Mouse (Mus musculus): ENCODE measurements around the gene Gm7879.
"Not testable (repeated sequence)": the region's sequence is repeated elsewhere in the genome, so short reads cannot be mapped to it uniquely, and the experiment has no call there.

Gm7879 gene

DNA sequence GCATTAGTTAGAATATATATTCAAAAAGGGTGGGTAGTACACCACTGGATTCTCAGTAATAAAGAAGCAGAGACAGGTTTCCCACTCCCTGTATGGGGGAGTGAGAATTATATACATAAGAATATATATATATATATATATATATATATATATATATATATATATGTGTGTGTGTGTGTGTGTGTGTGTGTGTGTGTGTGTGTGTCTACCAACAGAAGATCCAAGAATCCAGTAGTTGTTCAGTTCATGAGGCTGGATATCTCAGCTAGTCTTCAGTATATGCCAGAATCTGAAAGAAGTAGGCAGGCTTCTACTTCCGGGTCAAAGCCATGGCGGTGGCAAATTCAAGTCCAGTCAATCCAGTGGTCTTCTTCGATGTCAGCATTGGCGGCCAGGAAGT, at the start of gene Gm7879:
Gm7879 (plus strand) TSS at position 301 of the 400 bp plus-strand sequence.
- not testable (repeated sequence) for DNase-seq (ENCODE audit: extremely low spot score)

DNA sequence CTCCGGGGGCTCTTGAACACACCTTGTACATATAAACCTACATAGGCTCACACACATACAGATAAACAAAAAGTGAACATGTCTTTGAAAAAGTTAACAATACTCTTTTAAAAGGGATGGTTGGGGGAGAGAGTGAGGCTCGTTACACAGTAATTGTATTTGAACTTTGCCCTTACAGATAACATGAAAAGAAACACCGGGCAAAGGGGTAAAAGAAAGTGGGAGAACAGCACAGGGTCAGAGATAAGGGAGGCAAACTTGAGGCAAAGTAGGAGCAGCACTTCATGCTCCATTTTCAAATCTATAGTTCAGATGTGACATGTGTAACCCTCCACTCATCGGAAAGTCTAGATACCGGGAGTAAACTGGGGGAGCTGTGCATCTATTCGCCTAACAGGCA, 49.3 kb upstream of the Gm7879 start:
- DNase-seq (ENCODE audit: extremely low spot score): no peak

DNA sequence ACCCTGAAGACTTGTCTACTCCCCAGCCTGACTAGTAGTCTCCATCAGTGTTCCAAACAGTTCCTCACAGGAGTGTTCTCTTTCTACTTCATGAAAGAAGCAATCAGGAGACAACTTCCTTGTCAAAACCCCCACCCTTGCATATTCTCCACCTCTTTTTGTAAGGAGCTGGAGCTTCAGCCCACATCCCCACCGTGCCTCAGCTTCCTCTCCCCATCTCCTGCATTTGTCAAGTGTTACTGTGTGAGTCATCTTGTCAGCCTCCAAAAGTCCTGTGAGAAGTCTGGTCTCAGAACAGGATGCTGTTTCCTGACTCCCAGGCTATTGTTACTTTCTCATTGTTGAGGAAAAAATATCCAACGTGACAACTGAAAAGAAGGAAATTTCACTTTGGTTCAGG, 47.6 kb upstream of the Gm7879 start:
- DNase-seq (ENCODE audit: extremely low spot score): no peak

DNA sequence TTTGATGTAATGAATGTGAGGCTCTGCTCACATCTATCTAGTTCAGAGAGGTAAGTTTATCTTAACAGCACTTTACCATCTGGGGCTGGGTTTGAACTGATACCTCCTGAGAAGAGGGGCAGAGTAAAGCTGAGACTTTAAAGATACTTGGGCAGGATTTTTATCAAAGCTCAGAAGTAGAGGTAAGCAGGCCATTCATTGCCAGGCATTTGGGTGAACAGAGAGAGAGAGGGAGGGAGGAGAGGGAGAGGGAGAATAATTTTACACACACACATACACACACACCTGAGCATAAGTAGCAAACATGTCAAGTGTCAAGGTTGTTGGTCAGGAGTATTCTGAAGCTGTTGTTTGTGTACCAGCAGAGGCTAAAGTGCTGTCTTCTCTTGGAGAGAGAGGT, 44.7 kb upstream of the Gm7879 start, which contains the start of gene Cd38:
Cd38 (plus strand) TSS at position 301 of the 400 bp plus-strand sequence.
- no peak for DNase-seq (ENCODE audit: extremely low spot score)

DNA sequence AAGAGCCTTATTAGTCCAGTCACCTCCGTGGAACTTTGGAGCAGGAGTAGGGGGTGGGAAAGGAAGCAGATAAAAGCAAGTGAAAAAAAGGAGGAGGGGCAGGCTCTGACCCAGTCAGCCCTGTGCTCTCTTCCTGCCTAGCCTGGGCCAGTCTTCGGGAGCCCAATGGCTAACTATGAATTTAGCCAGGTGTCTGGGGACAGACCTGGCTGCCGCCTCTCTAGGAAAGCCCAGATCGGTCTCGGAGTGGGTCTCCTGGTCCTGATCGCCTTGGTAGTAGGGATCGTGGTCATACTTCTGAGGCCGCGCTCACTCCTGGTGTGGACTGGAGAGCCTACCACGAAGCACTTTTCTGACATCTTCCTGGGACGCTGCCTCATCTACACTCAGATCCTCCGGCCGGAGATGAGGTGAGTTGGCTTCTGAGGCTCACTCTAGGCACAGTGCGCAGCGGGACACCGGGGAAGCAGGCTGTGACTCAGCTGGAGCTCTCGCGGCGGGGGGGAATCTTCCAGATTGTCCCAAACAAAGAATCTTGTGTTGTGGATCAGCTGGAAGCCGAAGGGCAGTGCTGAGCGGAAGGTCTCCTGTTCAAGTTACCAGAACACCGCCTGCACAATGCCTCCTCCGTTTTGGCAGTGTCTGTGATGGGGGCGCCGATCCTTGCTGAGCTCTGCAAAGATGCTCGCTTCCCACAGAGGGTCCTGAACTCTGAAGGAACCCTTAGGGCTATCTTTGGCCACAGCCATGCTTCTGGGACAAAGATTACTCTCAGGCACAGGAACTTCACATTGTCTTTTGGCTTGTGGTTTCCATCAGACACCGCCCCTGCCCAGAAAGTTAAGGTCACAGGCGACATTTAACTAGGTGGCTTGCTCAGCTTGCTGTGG, 44.0 kb upstream of the Gm7879 start:
- DNase-seq (ENCODE audit: extremely low spot score): peak; percentile 59

DNA sequence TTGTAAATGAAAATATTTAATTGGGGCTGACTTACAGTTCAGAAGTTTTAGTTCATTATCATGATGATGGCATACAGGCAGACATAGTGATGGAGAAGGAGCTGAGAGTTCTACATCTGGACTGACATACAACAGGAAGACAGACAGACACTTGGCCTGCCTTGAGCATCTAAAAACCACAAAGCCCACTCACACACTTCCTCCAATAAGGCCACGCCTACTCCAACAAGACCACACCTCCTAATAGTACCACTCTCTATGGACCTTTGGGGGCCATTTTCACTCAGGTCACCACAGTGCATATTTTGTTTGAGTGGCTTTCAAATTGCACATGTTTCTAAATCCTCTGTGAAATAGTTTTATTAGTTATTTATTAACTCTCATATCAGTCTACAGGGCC, 41.1 kb upstream of the Gm7879 start:
- DNase-seq (ENCODE audit: extremely low spot score): no peak

DNA sequence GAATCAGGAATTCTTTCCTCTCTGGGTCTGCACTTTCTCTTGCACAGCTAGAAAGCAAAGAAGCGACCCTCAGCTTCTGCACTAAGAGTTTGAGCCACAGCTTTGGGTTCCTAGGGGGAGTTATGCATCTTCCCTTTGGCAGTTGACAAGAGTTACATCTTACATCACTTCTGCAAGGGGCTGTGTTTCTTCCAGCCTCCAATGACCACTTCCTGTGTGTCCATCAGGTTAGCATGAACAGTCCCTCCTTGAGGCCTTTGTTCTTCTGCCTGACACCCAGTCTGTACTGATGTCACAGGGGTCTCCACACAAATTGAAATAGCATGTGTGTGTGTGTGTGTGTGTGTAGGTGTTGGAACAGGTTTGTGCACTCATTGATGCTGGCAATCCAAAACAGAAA, 40.3 kb upstream of the Gm7879 start:
- DNase-seq (ENCODE audit: extremely low spot score): no peak

DNA sequence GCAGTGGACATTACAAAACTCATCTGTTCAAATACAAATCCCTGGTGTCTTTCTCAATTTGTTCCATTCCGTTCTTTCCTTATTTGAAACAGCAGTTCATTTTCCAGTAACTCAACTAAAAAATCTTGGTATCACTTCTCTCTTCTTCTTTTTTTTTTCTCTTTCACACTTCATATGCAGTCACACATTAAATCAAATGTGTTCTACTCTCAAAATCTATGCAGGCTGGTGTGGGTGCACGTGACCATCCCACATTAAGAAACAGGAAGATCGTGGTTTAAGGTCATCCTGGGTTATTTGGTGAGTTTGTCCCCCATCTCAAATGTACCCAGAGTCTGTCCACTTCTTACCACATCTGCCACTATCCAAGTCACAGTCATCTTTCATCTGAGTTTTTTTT, 30.9 kb upstream of the Gm7879 start:
- no peak for DNase-seq (ENCODE audit: extremely low spot score)

DNA sequence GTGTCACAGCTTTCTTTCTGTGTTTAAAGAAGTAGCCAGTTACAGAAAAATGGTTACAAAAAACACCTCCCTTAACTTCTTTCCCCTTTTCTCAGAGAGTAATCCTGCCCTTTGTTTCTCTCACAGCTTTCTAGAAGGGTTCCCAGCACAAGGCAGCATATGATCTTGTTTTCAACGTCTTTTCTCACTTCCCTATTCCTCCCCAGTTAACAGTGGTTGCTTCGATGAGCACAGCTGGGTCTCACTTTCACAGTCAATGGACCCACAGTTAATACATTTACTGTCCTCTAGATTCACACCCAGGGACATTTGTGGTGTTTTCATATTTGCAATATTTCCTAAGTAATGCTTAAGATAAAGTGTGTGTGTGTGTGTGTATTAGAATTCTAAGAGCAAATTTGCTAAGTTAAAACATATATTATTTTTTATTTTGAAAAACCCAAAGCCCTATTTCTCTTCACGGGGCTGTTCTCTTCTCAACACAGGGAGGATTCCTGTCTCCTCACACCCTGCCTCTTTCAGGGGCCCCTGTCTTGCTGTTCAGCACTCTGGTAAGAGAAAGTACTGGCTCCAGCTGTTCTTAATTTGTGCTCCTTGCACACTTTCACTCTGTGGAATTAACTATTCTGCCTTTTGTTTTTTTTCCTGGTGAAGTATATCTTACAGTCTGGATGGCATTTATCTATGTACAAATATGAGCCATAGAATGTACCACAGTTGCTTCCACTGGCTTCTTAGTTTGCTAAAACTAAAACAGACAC, 27.7 kb upstream of the Gm7879 start:
- no peak for DNase-seq (ENCODE audit: extremely low spot score)

DNA sequence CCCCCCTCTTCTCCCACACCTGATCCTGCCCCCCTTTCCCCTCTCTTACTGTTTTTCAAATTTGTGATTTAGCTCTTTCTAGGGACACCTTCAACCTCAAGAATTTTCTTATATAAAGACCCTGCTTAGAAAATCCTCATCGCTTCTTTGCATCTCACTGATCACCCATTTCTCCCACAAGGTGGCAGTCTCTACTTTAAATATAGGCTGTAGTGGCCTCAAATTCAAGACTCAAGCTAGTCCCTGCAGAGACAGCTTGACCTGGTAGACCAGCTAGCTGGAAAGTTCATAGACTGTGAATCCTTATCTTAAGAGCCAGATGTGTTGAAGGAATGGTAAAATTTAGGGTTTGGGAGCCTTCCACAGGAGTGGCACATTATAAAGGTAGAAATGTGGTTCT, 20.6 kb upstream of the Gm7879 start:
- peak; percentile 37 for DNase-seq (ENCODE audit: extremely low spot score)

DNA sequence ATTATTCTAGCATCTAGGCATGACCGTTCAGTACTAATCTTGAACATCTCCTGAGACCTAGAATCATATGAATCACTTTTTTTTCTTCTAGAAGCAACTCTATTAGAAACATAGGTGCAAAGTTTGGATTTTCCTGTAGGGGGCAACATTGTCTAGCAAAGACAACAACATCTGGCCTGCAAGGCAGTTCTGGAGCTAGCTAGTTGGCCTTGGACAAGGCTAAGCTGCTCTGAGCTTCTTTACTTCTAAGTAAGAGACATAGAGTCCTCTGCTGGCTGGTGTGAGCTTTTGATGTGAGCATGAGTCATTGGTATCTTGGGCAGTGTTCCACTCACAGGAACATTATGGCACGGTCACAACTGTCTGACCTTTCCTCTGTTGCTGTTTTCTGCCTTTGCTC, 18.8 kb upstream of the Gm7879 start:
- peak; percentile 49 for DNase-seq (ENCODE audit: extremely low spot score)

DNA sequence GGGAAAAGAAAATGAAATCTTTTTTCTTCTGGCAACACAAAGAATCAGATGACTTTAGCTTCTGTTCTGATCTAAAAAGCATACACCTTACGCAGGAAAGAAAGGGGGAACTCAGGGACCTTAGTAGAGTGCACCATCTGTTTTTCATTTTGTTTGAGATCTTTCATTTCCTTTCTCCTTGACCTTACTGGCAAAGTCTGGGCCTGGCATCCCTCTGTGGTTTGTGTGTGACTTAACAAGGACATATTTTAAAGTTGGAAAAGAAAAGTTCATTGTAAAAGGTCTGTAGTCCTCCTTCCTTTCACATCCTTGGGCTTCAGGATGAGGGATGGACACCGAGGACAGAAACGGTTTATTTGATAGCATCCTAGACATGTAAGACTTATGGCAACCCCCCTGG, 17.0 kb upstream of the Gm7879 start:
- DNase-seq (ENCODE audit: extremely low spot score): peak; percentile 11

DNA sequence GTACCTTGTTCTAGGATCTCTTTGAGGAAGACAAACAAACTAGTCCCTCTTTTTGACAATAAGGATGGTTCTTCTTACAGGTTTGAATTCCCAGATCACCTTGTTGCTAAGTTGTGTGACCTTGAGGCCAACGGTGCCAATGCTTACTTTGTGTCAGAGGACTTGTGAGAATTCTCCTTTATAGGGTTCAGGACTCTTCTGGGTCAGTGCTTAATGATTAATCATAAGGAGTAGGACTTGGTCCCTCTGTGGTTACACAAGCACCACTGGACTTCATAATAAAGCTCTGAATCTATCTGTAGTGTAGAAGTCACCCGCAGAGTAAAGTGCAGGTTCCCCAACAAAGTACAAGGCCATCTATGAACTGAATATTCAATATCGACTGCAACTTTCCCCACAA, 8.3 kb upstream of the Gm7879 start:
- DNase-seq (ENCODE audit: extremely low spot score): no peak

DNA sequence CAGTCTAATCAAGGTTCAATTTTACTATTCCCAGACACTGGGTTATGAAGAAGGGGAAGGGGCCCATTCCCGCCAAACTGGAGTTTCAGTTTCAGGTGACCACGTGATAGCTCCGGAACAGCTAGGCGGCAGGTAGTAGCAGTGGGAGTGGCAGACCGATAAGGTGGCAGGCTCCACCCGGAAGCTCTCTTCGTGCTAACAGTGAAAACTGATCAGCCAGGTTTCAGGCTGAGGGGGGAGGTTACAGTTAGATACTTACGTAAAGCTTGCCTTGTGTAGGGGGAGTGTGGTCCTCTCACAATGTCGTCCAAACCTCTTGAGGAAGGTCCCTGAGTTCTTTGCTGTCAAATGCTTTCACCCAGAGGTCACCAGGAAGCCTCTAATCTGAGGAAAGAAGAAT, 3.7 kb upstream of the Gm7879 start:
- DNase-seq (ENCODE audit: extremely low spot score): no peak

DNA sequence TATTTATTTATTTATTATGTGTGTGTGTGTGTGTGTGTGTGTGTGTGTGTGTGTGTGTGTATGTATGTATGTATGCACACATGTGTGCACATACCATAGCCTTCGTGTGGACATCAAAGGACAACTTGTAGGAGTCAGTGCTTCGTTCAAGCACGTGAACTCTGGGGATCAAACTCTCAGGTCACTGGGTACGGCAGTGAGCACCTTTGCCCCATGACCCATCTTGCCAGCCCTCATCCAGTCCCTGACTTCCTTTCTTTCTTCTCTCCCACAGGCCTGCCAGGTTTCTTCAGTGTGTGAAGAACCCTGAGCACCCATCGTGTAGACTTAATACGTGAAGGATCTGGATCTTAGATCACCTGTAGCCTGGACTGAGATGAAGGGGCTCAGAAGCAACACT, 2.9 kb upstream of the Gm7879 start:
- DNase-seq (ENCODE audit: extremely low spot score): no peak

DNA sequence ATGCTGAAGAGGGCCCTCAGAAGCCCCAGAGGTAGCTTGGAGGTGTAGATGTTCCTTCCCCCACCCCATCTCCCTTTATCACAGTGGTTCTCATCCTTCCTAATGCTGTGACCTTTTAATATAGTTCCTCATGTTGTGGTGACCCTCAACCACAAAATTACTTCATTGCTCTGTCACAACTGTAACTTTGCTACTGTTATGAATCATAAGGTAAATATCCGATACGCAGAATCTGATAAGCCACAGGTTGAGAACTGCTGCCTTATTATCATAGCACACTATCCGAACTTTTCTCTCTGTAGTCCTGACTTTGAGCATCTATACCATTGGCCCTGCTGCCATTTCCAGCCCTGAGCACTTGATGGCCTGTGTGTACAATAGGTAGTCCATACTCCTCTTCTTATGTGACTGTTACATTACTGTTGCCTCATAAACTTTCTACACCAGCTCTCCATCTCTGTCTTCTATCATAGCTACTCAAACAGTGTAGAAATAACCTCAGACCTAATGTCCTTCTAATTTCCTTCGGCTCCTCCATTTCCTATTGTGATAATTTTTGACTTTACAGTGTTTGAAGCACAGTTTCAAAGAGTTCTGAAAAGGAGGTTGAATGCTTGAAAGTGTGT, 2.4 kb downstream of the Gm7879 start:
- no peak for DNase-seq (ENCODE audit: extremely low spot score)

DNA sequence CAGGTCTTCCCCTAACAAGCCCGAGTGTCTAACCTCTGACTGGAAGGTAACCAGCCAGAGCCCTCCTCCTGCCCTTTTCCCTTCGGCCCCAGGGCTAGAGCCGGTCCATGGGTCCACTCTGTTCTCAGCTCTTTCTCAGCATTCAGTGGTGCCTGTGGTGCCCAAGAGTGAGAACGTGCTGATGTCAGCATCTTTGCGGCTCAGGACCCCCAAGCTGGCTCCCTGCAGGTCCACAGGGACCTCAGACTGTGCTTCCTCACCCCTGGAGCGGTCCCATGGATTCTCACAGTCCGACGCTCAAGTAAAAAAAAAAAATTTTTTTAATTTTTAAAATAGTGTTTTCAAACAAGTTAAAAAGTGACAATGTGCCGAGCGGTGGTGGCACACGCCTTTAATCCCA, 8.9 kb downstream of the Gm7879 start:
- DNase-seq (ENCODE audit: extremely low spot score): no peak

DNA sequence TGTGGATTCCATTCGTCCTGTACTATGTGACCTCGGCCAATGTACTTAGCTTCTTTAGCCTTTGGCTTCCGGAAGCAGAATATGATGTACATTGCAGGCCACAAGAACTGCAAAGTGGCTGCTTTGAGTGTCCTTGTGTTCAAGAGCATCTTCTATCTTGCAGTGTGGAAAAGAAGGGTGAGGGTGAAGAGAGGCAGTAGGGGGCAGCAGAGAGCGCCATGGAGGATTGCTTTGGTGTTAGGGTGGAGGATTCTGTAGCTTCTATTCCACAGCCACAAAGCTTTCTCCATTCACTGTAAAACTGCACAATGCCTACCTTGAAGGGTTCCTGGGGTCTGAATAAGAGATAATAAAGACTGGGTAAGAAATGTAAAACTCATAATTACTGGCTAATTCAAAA, 11.0 kb downstream of the Gm7879 start:
- peak; percentile 64 for DNase-seq (ENCODE audit: extremely low spot score)

DNA sequence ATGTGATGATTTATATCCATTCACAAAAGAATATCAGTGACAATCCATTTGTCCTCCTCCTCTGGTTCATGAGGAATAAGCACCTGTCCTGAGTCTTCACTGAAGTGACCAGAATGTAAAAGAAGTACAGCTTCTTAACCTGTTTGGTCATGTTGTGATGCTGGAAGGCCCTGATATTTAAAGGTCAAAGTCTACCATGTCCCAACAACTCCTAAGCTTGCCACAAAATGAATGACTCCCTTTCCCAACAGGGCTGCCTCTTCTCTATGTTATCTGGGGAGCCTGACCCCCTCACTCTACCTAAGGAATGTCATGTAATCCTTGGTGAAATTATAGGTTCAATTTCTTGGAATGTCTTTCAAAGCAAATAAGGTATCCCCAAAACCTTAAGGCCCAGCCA, 14.8 kb downstream of the Gm7879 start:
- no peak for DNase-seq (ENCODE audit: extremely low spot score)

DNA sequence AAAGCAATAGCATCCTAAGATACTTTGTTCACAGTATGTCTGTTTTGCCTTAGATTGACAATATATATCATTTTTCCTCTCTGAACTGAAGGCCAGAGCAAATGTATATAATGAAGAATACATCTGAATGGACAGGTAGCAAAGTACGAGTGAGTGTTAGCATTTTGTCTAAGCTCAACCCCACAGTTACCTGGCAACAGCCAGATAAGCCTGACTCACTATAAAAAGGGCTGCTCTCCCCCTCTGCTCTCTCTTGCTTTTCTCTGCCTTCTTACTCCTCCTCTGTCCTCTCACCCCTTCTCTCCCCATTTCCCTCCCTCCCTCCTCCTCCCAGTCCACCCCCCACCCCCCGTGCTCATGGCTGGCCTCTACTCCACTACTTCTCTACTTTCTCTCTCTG, 20.3 kb downstream of the Gm7879 start:
- no peak for DNase-seq (ENCODE audit: extremely low spot score)

DNA sequence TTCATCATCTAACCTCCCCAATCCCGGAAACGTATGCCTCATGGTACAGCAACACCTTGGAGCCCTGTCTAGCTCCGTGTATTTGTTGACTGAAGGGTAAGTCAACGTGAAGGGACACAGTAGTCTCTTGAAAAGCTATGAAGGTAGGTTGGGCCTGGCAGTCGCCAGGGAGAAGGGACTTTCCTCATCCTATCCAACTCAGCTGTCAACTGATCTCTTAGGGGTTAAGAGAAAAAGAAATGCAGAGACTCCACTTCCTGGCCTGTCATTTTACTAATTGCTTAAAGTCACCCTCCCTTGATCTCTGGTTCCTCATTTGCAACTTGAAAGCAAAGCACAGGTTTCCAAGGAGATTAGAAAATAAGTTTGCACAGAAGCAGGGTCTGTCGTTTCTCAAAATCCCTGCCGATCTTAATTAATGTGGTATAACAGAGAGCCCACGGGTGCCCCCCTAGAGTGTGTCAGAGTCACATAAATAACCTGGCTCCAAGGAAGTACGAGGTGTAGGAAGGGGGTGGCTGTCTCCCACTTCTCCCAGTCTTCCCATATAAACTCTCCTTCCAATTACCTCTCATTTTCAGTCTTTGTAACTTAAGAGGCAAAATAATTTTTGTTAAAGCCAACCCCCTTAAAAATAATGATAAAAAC, 34.5 kb downstream of the Gm7879 start:
- DNase-seq (ENCODE audit: extremely low spot score): peak; percentile 2

DNA sequence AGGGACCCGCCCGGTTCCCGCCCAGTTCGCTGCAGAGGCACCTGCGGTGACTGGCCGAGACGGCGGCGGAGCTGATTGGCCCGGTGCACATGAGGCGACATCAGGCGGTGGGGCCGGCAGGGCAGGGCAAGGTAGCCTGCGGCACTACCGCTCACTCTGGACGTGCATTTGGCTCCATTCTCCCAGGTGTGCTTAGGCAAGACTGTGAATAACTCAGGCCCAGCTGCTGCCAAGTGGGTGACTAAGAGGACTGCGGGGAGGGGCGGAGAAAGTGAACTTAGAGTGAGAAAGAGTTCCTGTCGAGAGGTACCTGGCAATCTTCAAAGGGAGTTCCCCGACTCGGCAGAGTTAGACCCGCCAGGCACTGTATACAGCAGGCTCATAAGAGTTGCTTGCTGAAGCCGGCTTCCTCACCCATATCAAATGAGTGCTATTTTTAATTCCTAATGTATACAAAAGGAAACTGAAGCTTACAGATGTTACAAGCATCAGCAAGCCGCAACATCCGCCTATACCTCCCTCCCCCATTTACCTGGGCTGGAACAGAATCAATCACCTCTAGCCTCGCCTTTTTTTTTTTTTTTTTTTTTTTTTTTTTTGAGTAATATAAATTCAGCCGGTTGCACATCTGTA, 35.3 kb downstream of the Gm7879 start:
- peak; percentile 63 for DNase-seq (ENCODE audit: extremely low spot score)
